Mouse (Mus musculus): ENCODE data around the gene BC004004. TPM values are rescaled to one million over a fixed set of nuclear protein-coding genes. Genes with fewer than 3 reads are reported as not detected.
A peak's percentile ranks its signal among the peaks of the same experiment; 100 is the strongest.

The BC004004 gene
- polyA plus RNA-seq, 1 experiment: 120 TPM

- Histone ChIP-seq H3K79me2 (ENCODE audit: control insufficient read depth, insufficient read depth) (no peaks in the 10 kb centered on the region), H3K36me3 (ENCODE audit: control insufficient read depth, insufficient read depth) (no peaks in the 10 kb centered on the region), H3ac (ENCODE audit: control insufficient read depth, insufficient read length) (no peak overlapping the region), H3K4me2 (ENCODE audit: low read depth) (peak overlapping the region; percentile 33), H3K27me3 (ENCODE audit: control insufficient read depth, insufficient read depth, insufficient read length) (no peaks in the 10 kb centered on the region), H3K4me3 (no peak overlapping the region)
- TF ChIP-seq CEBPB (IDR thresholded peaks at IDR 0.05; ENCODE audit: insufficient read depth, poor library complexity, severe bottlenecking) (peak; percentile 35; the same call in 1 of the 2 replicates), MYOG (IDR thresholded peaks at IDR 0.05; ENCODE audit: control insufficient read depth in 1 of 3, insufficient read depth in 1 of 3, insufficient read length in 2 of 3, low read depth in 2 of 3) (peak in 1 of 3 experiments; percentile 25), MYOD1 (IDR thresholded peaks at IDR 0.05; ENCODE audit: control insufficient read depth in 1 of 3, insufficient read length in 2 of 3, low read depth in 2 of 3) (no peak)
Measured at GRCm38 (mm10) chr17:29318731-29319250, 50.2 kb downstream of the BC004004 start.

DNA sequence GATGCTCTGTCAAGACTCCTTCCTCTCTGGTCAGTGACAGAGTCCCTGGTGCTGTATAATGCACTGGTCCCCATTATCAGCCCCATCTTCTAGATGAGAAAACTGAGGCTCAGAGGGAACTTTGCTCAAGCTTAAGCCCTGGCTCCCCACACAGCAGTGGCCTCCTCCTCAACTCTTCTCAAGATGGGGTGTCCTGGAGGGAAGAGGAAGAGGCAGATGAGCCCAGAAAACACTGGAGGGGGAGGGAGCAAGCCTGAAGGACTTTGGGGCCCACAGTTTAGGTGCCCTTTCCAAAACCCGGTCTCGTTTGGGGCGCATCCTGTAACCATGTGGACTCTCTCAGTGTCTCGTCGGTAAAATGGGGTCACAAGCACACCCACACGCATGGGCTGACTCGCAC lies 50.9 kb downstream of the BC004004 start:
- H3K4me3 ChIP-seq: no peak overlapping the region
- no peak for TF ChIP-seq MYOD1 (IDR thresholded peaks at IDR 0.05; ENCODE audit: control insufficient read depth in 1 of 3, insufficient read length in 2 of 3, low read depth in 2 of 3)
- TF ChIP-seq SRF (IDR thresholded peaks at IDR 0.05; ENCODE audit: control insufficient read depth, insufficient read length, low read depth): no peak
- no peak for TF ChIP-seq POLR2AphosphoS2 (IDR thresholded peaks at IDR 0.05; ENCODE audit: insufficient read length, low read depth)
- no peaks in the 10 kb centered on the region for H3K79me2 ChIP-seq (ENCODE audit: control insufficient read depth, insufficient read depth)
- H3K4me2 ChIP-seq (ENCODE audit: low read depth): no peak overlapping the region
- H3K36me3 ChIP-seq (ENCODE audit: control insufficient read depth, insufficient read depth): no peaks in the 10 kb centered on the region
- H3K27me3 ChIP-seq (ENCODE audit: control insufficient read depth, insufficient read depth, insufficient read length): no peaks in the 10 kb centered on the region
- H3ac ChIP-seq (ENCODE audit: control insufficient read depth, insufficient read length): no peak overlapping the region

GRCm38 (mm10) chr17:29319881-29320639 lies 51.5 kb downstream of the BC004004 start:
- Histone ChIP-seq H3ac (ENCODE audit: control insufficient read depth, insufficient read length) (no peak overlapping the region), H3K36me3 (ENCODE audit: control insufficient read depth, insufficient read depth) (no peaks in the 10 kb centered on the region), H3K27me3 (ENCODE audit: control insufficient read depth, insufficient read depth, insufficient read length) (no peaks in the 10 kb centered on the region), H3K4me2 (ENCODE audit: low read depth) (no peak overlapping the region), H3K79me2 (ENCODE audit: control insufficient read depth, insufficient read depth) (no peaks in the 10 kb centered on the region), H3K4me3 (no peak overlapping the region)
- TF ChIP-seq TCF3 (IDR thresholded peaks at IDR 0.05; ENCODE audit: insufficient read length, low read depth): no peak
- no peak for TF ChIP-seq POLR2AphosphoS2 (IDR thresholded peaks at IDR 0.05; ENCODE audit: insufficient read length, low read depth)

DNA sequence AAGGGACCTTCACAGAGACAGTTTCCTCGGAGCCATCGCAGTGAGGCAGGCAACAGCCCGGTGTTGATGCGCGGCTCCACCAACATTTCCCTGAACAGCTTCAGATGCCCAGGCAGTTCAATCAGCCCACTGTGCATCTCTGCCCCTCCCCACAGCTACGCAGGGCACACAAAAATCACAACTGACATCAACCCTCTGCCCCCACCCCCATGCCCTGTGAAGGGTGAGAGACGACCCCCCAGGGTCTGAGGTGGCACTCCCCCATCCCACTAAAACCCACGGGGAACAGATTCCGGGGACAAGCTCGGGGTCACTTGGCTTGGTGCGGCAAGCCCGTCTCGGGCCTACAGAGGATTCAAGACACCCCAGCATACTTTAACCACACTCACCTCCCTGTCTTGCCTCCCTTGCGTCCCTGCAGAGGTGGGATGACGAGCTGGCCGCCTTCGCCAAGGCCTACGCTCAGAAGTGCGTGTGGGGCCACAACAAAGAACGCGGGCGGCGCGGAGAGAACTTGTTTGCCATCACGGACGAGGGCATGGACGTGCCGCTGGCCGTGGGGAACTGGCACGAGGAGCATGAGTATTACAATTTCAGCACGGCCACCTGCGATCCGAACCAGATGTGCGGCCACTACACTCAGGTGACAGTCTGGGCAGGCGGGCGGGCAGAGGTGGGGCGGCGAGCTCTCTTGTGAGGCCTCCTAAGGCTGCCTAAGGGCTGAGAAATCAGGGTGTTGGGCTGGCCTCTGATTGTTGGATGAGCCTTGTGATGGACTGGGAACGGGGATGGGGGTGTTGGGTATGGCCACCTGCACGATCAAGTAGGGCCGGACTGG lies 53.4 kb downstream of the BC004004 start:
- Histone ChIP-seq H3K4me2 (ENCODE audit: low read depth) (no peak overlapping the region), H3K4me3 (no peak overlapping the region), H3K79me2 (ENCODE audit: control insufficient read depth, insufficient read depth) (no peaks in the 10 kb centered on the region), H3ac (ENCODE audit: control insufficient read depth, insufficient read length) (no peak overlapping the region), H3K36me3 (ENCODE audit: control insufficient read depth, insufficient read depth) (no peaks in the 10 kb centered on the region), H3K27me3 (ENCODE audit: control insufficient read depth, insufficient read depth, insufficient read length) (no peaks in the 10 kb centered on the region)
- TF ChIP-seq POLR2A (IDR thresholded peaks at IDR 0.05; ENCODE audit: insufficient read length, low read depth) (no peak), TCF12 (IDR thresholded peaks at IDR 0.05; ENCODE audit: insufficient read depth, poor library complexity, severe bottlenecking) (no peak), TCF3 (IDR thresholded peaks at IDR 0.05; ENCODE audit: insufficient read length, low read depth) (no peak), SRF (IDR thresholded peaks at IDR 0.05; ENCODE audit: control insufficient read depth, insufficient read length, low read depth) (no peak), REST (IDR thresholded peaks at IDR 0.05; ENCODE audit: insufficient read depth, insufficient read length) (no peak), MAX (IDR thresholded peaks at IDR 0.05; ENCODE audit: low read depth) (no peak), CEBPB (IDR thresholded peaks at IDR 0.05; ENCODE audit: insufficient read depth, poor library complexity, severe bottlenecking) (no peak), POLR2AphosphoS2 (IDR thresholded peaks at IDR 0.05; ENCODE audit: insufficient read length, low read depth) (no peak), MYOD1 (IDR thresholded peaks at IDR 0.05; ENCODE audit: control insufficient read depth in 1 of 3, insufficient read length in 2 of 3, low read depth in 2 of 3) (no peak), MYOG (IDR thresholded peaks at IDR 0.05; ENCODE audit: control insufficient read depth in 1 of 3, insufficient read depth in 1 of 3, insufficient read length in 2 of 3, low read depth in 2 of 3) (no peak), USF1 (IDR thresholded peaks at IDR 0.05; ENCODE audit: low read depth) (no peak), E2F4 (IDR thresholded peaks at IDR 0.05; ENCODE audit: insufficient read depth) (no peak)

DNA sequence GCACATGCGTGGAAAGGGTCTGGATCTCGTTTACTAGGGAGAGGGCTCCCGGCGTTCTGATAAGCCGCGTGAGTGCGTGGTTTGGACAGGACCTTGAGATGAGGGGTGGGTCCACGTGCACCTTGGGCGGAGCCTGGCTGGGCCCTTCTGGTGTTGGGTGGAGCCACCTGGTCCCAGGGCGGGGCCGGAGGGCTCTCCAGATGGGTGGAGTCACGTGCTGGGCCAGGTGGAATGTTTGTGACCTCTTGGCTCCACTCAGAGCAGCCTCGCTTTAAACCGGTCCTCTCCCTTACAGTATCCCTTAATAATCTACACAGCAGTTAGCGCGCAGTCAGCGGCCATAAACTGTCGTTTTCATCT lies 54.0 kb downstream of the BC004004 start:
- Histone ChIP-seq H3K36me3 (ENCODE audit: control insufficient read depth, insufficient read depth) (no peaks in the 10 kb centered on the region), H3ac (ENCODE audit: control insufficient read depth, insufficient read length) (no peak overlapping the region), H3K27me3 (ENCODE audit: control insufficient read depth, insufficient read depth, insufficient read length) (no peaks in the 10 kb centered on the region), H3K4me2 (ENCODE audit: low read depth) (no peak overlapping the region), H3K4me3 (no peak overlapping the region), H3K79me2 (ENCODE audit: control insufficient read depth, insufficient read depth) (no peaks in the 10 kb centered on the region)
- TF ChIP-seq TCF12 (IDR thresholded peaks at IDR 0.05; ENCODE audit: insufficient read depth, poor library complexity, severe bottlenecking) (no peak), USF1 (IDR thresholded peaks at IDR 0.05; ENCODE audit: low read depth) (no peak), TCF3 (IDR thresholded peaks at IDR 0.05; ENCODE audit: insufficient read length, low read depth) (no peak), E2F4 (IDR thresholded peaks at IDR 0.05; ENCODE audit: insufficient read depth) (no peak), REST (IDR thresholded peaks at IDR 0.05; ENCODE audit: insufficient read depth, insufficient read length) (no peak)
